Mouse (Mus musculus) cortical plate, adult 2 months (tissue): ENCODE data around the gene Nes.

Source experiments
- CTCF ChIP-seq: fragments of 200-500 bp; IDR thresholded peaks from 2 replicates; pipeline ENCODE4 v1.5.1; 2011; ENCODE audit warnings: mild to moderate bottlenecking, control low read depth, low read length; ENCODE audit not compliant: insufficient read depth; ENCODE audit errors: extremely low read depth
- POLR2A ChIP-seq: fragments of 200-500 bp; IDR thresholded peaks from 2 replicates; pipeline ENCODE4 v1.6.1; 2011; ENCODE audit warnings: mild to moderate bottlenecking, low read length, control low read depth; ENCODE audit not compliant: insufficient read depth; ENCODE audit errors: extremely low read depth

DNA sequence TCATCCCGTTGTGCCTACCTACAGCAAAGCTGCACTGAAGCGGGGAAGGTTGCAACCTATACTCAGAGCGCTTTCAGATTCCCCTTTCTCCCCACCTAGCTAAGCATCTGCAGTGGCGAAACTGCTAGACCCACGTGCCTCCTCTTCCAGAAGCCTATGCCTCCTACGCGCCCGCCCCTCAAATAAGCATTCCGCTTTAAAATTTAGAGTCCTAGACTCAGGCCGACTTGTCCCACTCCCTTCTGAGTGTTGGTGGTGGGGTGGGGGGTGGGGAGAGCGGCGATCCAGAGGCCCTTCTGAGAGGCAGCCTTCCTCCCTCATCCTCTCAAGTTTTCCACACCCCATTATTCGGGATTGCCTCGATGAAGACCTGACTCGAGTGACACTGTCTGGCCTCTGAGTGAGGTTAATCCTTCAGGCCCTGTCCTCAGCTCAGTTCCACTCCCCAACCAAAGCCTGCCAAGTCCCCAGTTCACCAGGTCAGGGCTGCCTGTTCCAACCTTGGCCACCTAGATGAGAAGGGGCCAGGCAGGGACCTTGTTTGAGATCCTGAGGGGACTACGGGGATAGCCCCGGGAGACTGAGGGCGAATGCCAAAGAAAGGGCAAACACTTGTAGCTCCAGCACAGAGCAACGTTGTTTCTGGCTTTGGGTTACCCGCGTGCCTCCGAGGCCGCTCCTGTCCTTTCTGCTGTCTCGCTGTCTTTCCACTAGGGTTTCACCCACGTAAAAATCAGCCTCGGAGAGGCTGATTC lies 23.6 kb upstream of the Nes start:
- no peak for TF ChIP-seq CTCF
- no peak for TF ChIP-seq POLR2A
